Mouse (Mus musculus): ENCODE measurements at regions not wholly inside any gene's neighbourhood (a gene's known extent, or its start where the extent isn't known, plus 50 kb on each side); places are given as distances from the start of the nearest gene placed in this dataset.

DNA sequence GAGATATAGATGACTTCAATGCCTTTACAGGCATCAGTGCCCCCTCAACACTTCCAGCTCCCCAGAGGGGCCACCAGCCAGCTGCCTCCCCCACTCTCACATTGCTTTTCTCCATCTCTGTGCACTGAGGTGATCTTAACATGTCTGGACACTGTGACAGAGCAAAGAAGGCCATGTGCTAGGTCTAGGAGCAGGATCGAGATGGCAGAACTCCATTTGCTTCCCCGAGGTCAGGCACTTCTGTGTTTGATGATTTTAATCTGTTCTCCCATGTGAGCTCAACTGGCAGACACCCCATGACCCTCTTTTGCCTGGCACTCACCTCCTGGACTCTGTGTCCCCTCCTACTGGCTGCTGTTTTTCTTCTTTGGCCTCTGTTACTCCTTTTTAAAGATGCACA lies 95.8 kb downstream of the Irs2 start:
- TF ChIP-seq POLR2A (IDR thresholded peaks at IDR 0.05; ENCODE audit: low read depth, low read length) (no peak), CTCF (IDR thresholded peaks at IDR 0.05; ENCODE audit: extremely low read depth, insufficient read depth, insufficient read length, insufficient replicate concordance) (no peak)
